Mouse (Mus musculus) cerebellum, adult 18-20 months (tissue): ENCODE measurements around the gene Cacul1.
"Not testable (repeated sequence)": the region's sequence is repeated elsewhere in the genome, so short reads cannot be mapped to it uniquely, and the experiment has no call there.

Experiments
- DNase-seq, 2 experiments: peaks; one replicate each; pipeline ENCODE4 v3.0.0; 2021

Cacul1 gene

GRCm38 (mm10) chr19:60580582-60581339, at the start of gene Cacul1:
Cacul1 (minus strand) TSS chr19:60581025.
- peak; percentile 95 to 97 for DNase-seq

GRCm38 (mm10) chr19:60619420-60619819, 38.6 kb upstream of the Cacul1 start:
- no peak for DNase-seq

DNA sequence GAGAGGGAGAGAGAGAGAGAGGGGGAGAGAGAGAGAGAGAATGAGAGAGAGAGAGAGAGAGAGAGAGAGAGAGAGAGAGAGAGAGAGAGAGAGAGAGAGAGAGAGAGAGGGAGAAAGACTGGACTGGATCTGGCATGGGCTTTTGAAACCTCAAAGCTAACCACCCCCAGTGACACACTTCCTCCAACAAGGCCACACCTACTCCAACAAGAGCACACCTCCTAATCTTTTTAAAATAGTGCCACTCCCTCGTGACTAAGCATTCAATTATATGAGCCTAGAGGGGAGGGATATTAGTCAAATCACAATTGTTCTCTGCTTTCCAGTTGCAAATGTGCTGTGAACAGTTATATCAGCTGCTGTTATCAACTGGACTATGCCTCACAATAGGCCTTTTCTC, 36.2 kb upstream of the Cacul1 start:
- no peak for DNase-seq

- peak; percentile 75 to 78 for DNase-seq
Observed at GRCm38 (mm10) chr19:60615470-60616200, 34.8 kb upstream of the Cacul1 start.

DNA sequence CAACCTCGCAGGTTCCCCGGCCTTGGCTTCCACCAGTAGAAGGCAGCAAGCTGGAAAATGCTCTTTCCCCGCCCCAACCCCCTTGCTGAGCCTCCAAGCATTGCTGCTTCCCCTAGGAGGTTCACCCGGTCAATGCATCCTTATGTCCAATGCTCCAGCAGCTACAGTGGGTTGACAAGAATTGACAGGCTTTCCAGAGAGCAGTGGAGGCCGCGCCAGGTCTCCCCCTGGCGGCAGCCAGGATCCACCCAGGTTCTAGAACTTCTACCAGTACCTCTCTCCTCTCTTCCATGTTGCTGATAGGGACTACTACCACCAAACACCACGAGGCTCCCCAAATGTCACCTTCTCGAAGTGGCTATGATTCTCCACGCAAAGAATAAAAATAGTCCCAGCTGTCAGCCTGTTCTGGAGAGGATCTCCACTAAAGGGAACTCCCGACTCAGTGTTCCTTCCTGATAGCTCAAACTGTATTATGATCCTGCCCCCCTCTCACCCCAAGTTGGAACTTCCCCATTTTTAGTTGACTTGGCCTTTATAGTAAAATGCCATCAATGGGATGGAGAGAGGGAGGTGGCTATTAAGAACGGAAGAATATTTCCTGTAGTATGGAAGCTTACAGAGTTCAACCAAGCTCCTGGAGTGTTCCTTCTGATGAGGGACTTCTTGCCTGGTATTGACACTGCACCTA, 30.8 kb upstream of the Cacul1 start:
- DNase-seq = peak; percentile 11 to 24

- no peak for DNase-seq
Observed at GRCm38 (mm10) chr19:60608766-60609165, 27.9 kb upstream of the Cacul1 start.

- DNase-seq = no peak
Observed at GRCm38 (mm10) chr19:60603586-60603985, 22.8 kb upstream of the Cacul1 start.

DNA sequence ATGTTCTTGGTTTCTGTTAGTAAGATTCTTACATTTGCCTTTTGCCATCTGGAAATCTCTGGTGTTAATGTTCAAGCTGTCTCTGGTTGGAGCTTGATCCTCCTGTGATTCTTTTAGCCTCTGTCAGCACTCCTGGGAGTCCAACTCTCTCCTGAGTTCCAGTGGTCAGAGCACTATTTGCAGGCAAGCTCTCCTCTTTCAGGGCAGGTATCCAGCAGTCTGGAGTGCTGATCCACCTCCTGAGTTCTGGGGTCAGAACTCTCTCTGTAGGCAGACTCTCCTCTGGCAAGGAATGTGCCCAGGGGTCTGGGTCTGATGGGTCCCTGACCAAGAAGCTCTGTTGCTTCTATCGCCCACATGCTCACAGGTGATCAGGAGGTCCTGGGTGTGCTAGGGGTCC, 21.2 kb upstream of the Cacul1 start:
- not testable (repeated sequence) for DNase-seq

DNA sequence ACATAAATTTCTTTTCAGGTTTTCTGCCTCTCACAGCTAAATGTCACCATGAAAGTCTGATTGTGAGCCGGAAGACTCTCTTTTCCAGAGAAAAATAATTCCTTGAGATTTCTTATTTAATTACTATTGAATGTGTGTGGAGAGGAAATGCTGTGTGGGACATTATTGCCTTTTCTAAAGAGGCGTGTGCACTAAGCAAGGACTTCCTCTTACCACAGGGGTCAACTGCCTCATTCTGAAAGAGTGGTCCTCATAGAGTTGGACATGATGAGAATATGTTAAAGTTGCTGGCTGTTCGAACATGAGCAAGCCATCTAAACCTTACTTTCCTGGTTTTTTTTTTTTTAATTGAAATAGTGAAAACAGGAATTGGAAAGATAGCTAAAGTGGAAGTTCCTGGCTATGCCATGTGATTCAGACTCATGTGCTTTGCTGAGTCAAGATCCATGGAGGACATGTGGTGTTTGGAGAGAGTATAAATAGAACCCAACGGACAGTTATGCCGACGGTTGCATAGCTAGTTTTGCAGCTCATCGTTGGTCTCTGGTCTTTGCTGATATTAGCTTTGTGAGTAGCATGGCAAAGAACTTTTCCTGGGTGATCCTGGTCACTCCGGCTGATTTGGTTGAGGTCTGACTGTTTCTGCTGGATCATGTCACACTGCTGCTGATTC, 17.3 kb upstream of the Cacul1 start:
- DNase-seq = no peak

DNA sequence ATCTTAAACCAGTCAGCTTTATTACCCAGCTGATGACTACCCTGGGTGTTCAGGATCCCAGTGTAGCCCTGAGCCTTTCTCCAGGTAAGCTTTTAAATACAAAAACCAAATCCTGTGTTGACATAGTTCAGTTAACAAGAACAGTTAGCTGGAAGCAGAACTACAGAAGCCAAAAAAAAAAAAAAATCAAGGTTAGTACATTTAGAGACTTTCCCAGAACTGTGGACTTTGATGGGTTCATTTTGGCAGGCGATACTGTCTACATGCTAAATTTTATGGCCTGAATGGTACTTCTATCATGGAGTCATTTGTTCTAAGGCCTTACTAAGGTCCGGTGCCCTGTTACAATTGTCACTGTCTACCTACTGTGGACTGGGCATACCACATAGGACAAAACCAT, 8.8 kb upstream of the Cacul1 start:
- DNase-seq = no peak

- no peak for DNase-seq
Observed at GRCm38 (mm10) chr19:60586652-60587051, 5.8 kb upstream of the Cacul1 start.

DNA sequence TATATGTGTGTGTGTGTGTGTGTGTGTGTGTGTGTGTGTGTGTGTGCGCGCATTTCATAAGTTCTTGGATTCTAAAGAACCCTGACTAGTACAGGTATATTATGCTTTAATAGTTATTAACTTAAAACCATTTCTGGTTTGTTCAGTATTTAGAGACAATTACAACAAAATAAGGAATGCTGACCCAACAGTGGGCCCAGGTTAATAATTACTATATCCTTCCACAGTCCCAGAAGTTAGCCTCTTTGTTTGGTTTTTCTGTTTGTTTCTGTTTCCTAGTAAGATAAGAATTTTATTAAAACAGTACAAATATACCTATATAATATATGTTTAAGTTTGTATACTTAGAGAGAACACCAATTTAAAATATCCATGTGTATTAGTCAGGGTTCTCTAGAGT, 2.4 kb upstream of the Cacul1 start:
- no peak for DNase-seq

DNA sequence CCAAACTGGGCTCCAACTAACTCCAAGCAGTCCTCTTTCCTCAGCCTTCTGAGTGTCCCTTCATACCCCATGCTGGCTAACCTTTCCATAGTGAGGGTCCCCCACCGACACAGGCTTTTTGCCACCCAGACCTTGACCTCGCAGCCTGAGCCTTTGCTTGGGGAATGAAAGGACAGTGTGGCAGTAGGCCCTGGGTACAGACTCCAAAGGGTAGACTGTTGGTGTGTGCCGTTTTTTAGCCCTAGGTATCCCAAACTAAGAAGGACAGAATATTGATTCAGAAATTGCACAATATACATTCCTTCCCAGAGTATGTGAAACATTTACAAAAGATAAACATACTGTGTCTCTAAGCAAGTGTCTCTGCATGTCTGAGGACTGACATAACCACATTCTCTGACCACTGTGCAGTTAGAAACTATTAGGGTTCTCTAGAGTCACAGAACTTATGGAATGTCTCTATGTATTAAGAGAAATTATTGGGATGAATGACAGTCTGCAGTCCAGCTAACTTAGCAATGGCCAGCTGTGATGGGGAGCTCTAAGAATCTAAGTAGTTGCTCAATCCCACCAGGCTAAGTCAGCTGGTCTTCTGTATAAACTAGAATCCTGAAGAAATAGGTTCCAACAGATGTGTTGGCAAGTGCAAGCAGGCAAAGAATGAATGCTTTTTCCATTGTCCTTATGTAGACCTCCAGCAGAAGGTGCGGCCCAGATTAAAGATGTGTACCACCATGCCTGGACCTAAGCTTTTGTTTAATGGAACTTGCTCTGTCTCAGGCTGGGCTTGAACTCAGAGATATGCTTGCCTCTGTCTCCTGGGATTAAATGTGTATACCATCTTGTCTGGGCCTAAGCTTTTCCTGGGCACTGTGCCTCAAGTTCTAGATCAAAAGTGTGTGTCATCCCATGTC, 809 bp upstream of the Cacul1 start:
- DNase-seq = no peak

GRCm38 (mm10) chr19:60579771-60580581, 849 bp downstream of the Cacul1 start:
- peak in 1 of 2 experiments; percentile 41 for DNase-seq

DNA sequence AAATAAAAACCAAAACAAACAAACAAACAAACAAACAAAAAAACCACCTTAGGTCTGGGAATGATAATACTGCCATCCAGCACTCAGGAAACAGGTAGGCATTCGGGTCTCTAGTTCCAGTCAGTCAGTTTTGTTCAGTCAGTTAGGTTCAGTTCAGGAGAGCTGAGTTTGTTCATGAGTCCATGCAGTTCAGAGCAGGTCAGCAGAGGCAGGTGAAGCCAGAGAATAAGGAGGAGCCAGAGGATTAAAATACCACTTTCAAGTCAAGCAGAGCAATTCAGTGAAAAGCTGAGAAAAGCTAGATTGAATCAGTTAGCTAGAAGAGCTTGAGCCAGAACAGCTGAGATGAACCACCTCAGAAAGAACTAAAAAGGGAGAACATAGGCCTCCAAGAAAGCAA, 4.1 kb downstream of the Cacul1 start:
- DNase-seq = no peak

GRCm38 (mm10) chr19:60560497-60560896, 20.3 kb downstream of the Cacul1 start:
- DNase-seq = no peak

DNA sequence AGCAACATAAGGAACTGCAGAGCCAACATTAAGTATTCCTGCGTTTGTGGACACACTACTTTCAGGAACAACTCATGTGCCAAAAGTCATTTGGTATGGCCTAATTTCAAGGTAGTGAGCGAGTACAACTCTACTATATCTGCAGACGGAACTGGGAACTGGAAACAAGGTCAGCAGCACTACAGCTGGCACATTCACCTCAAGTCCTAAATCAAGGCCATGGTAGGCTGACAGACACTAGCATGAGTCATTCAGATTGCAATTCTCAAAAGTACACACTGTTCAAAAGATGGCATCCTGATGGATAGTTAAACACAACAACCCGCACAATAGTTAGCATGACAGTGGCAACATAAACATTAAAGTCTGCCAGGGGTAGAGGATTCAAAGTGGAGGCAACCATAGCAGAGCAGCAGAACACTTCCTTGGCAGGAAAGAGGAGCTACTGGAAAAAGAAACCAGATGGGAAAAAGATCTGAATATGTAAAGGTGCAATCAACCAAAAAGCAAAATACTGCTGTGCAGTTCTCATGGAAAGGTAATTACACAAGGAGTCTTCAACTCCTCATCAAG, 25.9 kb downstream of the Cacul1 start:
- DNase-seq = no peak

DNA sequence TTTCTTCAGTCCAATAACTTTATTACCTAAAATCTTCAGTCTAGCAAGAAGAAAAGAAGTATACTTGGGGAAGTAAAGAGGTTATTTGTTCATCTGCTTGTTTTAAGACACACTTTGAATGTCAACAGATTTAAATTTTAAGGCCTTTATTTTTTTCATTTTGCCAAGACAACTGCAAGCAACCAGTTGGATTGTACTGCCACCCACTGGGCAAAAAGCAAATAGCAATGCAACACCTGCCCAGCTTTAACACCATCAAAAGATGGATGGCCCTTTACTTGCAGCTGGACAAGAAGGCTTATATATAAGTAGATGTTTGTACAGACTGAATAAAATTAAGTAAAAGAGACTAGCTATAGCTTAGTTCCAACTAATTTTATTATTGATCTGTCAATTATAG, 27.3 kb downstream of the Cacul1 start:
- DNase-seq = peak; percentile 56 to 57

GRCm38 (mm10) chr19:60543302-60543701, 37.5 kb downstream of the Cacul1 start:
- DNase-seq = no peak

- DNase-seq = no peak
Observed at GRCm38 (mm10) chr19:60531897-60532296, 48.9 kb downstream of the Cacul1 start.

DNA sequence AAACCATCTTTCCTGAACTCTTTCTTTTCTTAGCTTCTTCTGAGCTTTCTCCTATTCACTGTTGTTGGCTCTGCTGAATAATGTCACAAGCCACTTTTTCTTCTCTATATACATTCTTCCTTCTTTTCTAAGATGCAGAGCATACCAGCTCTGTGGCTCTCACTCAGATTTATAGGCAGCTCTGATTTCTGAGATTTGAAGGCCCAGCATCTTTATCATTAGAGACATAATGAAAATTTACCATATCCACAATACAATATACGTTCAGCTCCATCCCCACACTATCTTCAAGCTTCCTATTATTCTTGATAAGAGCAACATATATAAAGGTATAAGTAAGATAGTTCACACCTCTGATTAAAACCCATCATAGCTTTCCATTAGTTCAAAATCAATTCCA, 50.7 kb downstream of the Cacul1 start:
- DNase-seq = no peak
